ENCODE assay signal across 22 mouse cellular contexts in the genomic region with DNA sequence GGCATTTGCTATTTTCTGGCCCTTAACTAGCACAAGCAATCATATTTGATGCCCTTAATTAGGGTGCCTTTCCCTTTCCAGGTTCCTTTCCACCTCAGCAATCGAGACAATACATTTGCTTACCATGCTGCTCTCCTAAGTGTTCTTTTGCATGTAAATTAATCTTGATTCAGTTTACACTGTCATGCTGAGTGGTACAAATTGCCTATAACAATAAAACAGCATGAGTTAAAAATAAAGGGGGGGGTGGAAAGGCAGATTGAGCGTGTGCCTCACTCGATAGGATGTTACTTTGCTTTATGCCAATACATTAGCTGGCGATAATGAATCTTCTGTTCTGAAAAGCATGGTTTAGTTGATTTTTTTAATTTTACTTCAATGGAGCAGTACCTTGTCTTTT.
DNase-seq lines count a peak whose midpoint lies in the region; ATAC-seq lines count a peak whose summit lies in the region.
"Had no signal": no experiment of that assay in that cellular context is flagged by ENCODE, and none has a peak within 500 bp of the region (broad histone marks: within the 10 kb centered on the region; RNA-seq: fewer than 3 reads in every experiment).

No protein-coding gene starts in this region.

- H3K27me3 ChIP-seq in hindbrain, embryonic 16.5 days (replicated peaks; ENCODE audit: control insufficient read depth, insufficient read depth, low read length), result no peaks in the 10 kb centered on the region
- peaks cover 62% of the 10 kb centered on the region for H3K27me3 ChIP-seq in hindbrain, embryonic 13.5 days
- H3K27me3 ChIP-seq in forebrain, embryonic 15.5 days, result peaks cover 4% of the 10 kb centered on the region; the same call in 1 of the 2 replicates
- H3K27me3 ChIP-seq: embryonic facial prominence, embryonic 12.5 days; heart, embryonic 15.5 days; intestine, embryonic 15.5 days had no signal

- no peak overlapping the region for H3K4me2 ChIP-seq in hindbrain, embryonic 16.5 days (ENCODE audit: low read length)
- no peak overlapping the region for H3K4me2 ChIP-seq in hindbrain, embryonic 13.5 days
- peak overlapping the region; percentile 2; the same call in 1 of the 2 replicates for H3K4me2 ChIP-seq in forebrain, embryonic 15.5 days (replicated peaks)
- H3K4me2 ChIP-seq: embryonic facial prominence, embryonic 12.5 days; heart, embryonic 15.5 days; intestine, embryonic 15.5 days had no signal

- H3K9ac ChIP-seq in hindbrain, embryonic 16.5 days (ENCODE audit: low read depth, low read length), result no peak overlapping the region
- H3K9ac ChIP-seq in hindbrain, embryonic 13.5 days, result no peak overlapping the region
- no peak overlapping the region for H3K9ac ChIP-seq in forebrain, embryonic 15.5 days (replicated peaks)
- H3K9ac ChIP-seq: embryonic facial prominence, embryonic 12.5 days; heart, embryonic 15.5 days; intestine, embryonic 15.5 days had no signal

- no peaks in the 10 kb centered on the region for H3K9me3 ChIP-seq in hindbrain, embryonic 16.5 days (ENCODE audit: control insufficient read depth, low read length)
- H3K9me3 ChIP-seq in hindbrain, embryonic 13.5 days, result no peaks in the 10 kb centered on the region
- no peaks in the 10 kb centered on the region for H3K9me3 ChIP-seq in forebrain, embryonic 15.5 days
- H3K9me3 ChIP-seq: embryonic facial prominence, embryonic 12.5 days; heart, embryonic 15.5 days; intestine, embryonic 15.5 days had no signal

- peak; percentile 45; the same call in 1 of the 2 replicates for ATAC-seq in hindbrain, embryonic 16.5 days
- ATAC-seq in hindbrain, embryonic 13.5 days (ENCODE audit: low FRiP score), result no peak
- peak; percentile 36; the same call in 1 of the 2 replicates for ATAC-seq in forebrain, embryonic 15.5 days (replicated peaks)
- no peak for ATAC-seq in CD4-positive, CD25-positive, alpha-beta regulatory T cell, adult 4 months
- ATAC-seq: intestine, embryonic 15.5 days; lung, postnatal 0 days had no signal

- no peak overlapping the region for H3K4me3 ChIP-seq in hindbrain, embryonic 16.5 days (ENCODE audit: low read length)
- H3K4me3 ChIP-seq in hindbrain, embryonic 13.5 days, result no peak overlapping the region
- H3K4me3 ChIP-seq in forebrain, embryonic 15.5 days, result no peak overlapping the region
- H3K4me3 ChIP-seq: embryonic facial prominence, embryonic 12.5 days; heart, embryonic 15.5 days; intestine, embryonic 15.5 days had no signal

- H3K36me3 ChIP-seq in hindbrain, embryonic 16.5 days (ENCODE audit: control insufficient read depth, insufficient read depth, low read length), result no peaks in the 10 kb centered on the region
- peaks cover 9% of the 10 kb centered on the region for H3K36me3 ChIP-seq in hindbrain, embryonic 13.5 days
- no peaks in the 10 kb centered on the region for H3K36me3 ChIP-seq in forebrain, embryonic 15.5 days
- H3K36me3 ChIP-seq: heart, embryonic 15.5 days; intestine, embryonic 15.5 days had no signal

- peak; percentile 55 for DNase-seq in ES-CJ7 (ENCODE audit: low read depth, low spot score)
- peak; percentile 73 for DNase-seq in R1 (ENCODE audit: low read depth, low spot score)
- no peak for DNase-seq in adrenal gland, postnatal 10 days
- no peak for DNase-seq in right cerebral cortex, adult 2 months (ENCODE audit: low spot score in 2 of 2)
- DNase-seq: B cell, adult 2 months; cerebellum, adult 18-20 months; cerebellum, postnatal 25 days; gastrocnemius, postnatal 36 days; heart, postnatal 4 days; kidney, adult 8-10 months; kidney, postnatal 10 days; thymus, adult 2 months had no signal

- H3K27ac ChIP-seq in hindbrain, embryonic 16.5 days (ENCODE audit: low read depth, low read length), result no peak overlapping the region
- H3K27ac ChIP-seq in hindbrain, embryonic 13.5 days, result no peak overlapping the region
- H3K27ac ChIP-seq in forebrain, embryonic 15.5 days (replicated peaks), result peak overlapping the region; percentile 51
- H3K27ac ChIP-seq: embryonic facial prominence, embryonic 12.5 days; heart, embryonic 15.5 days; intestine, embryonic 15.5 days; macrophage; stomach, postnatal 0 days had no signal

- WGBS in hindbrain, embryonic 16.5 days, result 31% methylated on average over 4 of the region's 4 CpGs
- WGBS in hindbrain, embryonic 13.5 days, result 17% methylated on average over 4 of the region's 4 CpGs
- 10% methylated on average over 4 of the region's 4 CpGs for WGBS in forebrain, embryonic 15.5 days

- H3K4me1 ChIP-seq in hindbrain, embryonic 16.5 days (ENCODE audit: control insufficient read depth, insufficient read depth, low read depth, low read length), result peaks cover 7% of the 10 kb centered on the region
- peaks cover 27% of the 10 kb centered on the region for H3K4me1 ChIP-seq in hindbrain, embryonic 13.5 days (replicated peaks)
- peaks cover 45% of the 10 kb centered on the region for H3K4me1 ChIP-seq in forebrain, embryonic 15.5 days

Comparison
In these comparisons a context has a peak if more than half of its experiments do, and no peak if none do; other contexts are left out.
1. ATAC-seq: peak in hindbrain, embryonic 16.5 days (single experiment) and forebrain, embryonic 15.5 days (single experiment); none in hindbrain, embryonic 13.5 days (single experiment) and CD4-positive, CD25-positive, alpha-beta regulatory T cell, adult 4 months (single experiment).
2. DNase-seq: peak in ES-CJ7 (single experiment) and R1 (single experiment); none in adrenal gland, postnatal 10 days (single experiment) and right cerebral cortex, adult 2 months (0 of 2).